Mouse (Mus musculus): ENCODE measurements around the gene Cnbd2.

Gene Cnbd2

DNA sequence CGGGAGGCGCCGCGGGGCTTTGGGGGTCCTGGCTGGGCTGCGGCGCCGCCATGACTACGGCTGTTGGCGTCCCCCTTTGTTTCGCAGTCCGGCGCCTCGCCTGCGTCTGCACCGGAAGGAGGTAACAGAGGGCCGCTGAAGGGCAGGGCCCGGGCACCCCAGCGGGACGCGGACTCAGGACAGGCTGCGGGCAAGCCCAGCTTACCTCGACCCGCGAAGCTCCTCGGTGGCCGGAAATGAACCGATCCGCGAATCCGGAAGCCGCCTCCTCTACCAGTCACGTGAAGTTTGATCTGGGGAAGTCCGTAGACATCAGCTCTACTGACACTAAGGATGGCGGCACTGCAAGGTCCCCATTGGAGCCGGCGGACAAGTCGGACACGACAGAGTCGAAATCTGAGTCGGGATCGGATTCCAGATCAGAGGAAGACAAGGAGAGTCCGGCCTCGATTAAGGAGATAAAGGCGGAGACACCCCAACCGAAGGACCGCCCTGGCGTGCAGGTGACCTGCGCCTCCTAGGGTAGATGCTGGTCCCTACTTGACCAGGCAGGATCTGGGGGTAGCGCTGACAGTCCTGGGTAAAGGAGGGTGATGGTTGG is at the start of gene Cnbd2, which contains the start of gene Scand1:
TSS of gene Cnbd2 (plus strand) at position 3 of the 601 bp plus-strand sequence.
TSS of gene Scand1 (minus strand) at position 408 of the 601 bp plus-strand sequence.
- peak; percentile 81 for DNase-seq (ENCODE audit: low spot score)

DNA sequence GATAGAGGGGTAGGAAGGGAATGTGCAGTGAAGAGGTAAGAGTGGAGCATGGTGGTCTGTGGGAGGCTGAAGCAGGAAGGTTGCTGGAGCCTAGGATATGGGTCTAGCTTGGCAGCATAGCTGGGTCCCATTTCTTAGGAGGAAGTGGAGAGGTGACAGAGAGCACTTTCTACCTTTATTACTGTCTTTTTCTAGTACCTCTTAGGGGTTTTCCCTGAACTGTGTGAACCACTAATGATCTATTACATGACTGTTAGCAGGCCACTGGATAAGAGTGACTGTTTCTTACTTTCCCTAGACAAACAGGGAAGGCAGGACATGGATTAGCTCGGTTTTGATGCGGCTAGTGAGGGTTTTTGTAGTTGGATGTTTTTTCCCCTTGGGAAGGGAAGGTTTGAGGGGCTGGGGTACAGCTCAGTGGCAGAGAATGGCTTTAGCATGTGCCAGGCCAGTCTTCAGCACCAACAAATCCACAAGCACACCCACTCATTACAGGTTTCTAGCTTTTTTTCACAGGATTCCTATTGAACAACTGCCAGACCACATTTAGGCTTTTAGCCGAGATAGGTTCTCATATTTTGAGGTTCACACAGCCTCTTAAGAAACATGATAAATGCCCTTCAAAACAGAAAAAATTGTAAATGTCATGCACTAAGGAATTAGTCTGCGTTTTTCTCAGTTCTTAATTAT is 48.8 kb upstream of the Cnbd2 start:
- no peak for DNase-seq (ENCODE audit: low spot score)

DNA sequence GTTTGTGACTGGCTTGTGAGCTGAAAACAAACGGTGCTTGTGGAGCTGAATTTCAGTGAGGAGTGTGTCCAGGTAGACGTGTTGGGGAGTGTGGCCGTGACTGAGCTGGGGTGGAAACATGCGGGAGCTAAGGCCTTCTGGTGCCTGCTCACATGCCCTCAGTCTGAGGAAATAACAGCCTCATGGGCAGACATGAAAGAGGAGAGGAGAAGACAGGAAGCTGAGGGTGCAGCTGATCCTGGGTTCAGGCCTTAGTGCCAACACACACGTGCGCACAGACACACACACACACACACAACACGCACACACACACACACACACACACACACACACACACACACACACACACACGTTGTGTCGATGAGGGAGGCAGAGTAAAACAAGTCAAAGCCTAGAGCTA is 44.5 kb upstream of the Cnbd2 start:
- no peak for DNase-seq (ENCODE audit: low spot score)

DNA sequence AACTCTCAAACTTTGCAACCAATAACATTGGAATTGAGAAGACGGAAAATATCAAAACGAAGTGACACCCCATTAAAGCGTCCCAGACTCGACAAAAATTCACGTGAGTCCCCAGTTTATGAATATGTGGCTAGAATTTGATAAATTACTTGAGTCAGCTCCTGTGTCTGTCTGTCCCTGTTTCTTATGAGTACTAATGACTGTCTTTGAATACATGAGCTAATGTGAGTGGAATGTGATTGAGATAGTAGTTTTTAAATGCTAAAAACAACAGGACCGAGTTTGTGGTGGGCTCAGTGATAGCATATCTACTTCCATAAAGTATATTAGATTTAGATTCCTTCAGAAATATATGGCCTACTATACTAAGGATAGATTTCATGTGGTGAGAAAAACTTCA is 39.5 kb upstream of the Cnbd2 start:
- DNase-seq (ENCODE audit: low spot score): no peak

DNA sequence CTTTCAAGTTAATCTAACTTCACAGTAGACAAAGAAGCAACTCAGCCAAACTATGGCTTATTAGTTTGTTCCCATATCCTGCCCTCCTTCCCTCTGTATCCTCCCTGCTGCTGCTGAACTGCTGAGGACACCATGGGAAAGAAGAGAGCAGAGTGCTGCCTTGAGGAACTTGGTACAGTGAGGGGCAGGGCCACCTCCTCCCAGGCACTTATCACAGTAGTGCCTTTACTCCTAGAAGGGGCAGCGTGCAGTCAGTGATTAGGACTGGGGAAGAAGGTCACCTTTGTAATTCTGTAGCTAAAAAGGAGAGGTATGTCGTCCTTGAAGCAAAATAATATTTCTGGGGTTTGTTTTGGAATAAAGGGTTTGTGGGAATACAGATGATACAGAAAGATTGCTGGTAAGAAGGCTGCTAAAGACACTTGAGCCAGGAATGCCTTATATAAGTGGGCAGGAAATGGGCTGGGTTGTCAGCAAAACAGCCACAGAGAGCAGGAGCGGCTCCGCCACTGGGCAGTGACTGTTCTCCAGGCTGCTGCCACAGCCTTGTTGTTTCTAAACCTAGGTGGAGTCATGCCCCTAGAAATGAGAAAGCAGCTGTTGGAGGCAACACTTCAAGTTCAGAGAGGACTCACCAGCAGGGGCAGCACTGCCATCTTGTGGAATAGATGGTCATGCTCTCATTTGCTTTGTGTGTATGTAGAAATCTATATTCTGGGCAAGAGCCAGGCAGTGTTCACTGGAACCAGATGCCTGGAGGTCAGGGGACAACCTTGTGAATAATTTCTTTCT is 33.7 kb upstream of the Cnbd2 start:
- peak; percentile 84 for DNase-seq (ENCODE audit: low spot score)

DNA sequence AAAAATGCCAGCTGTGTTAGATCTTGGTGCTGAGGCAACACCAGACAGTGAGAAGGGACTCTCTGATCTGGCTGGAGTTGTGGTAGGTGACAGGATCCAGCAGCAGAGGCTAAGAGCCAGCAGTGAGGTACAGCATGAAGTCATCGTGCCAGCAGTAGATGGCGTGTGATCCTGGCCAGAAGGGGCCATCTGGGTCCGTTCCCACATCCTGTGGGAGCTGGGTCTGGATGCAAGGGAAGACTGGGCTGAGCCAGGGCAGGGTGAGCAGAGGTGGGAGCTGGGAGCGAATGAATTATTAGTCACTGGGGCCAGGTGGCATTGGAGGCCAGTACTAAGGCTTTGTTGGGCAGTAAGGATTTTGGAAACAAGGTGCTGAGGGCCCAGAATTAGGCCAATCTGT is 30.9 kb upstream of the Cnbd2 start:
- no peak for DNase-seq (ENCODE audit: low spot score)

DNA sequence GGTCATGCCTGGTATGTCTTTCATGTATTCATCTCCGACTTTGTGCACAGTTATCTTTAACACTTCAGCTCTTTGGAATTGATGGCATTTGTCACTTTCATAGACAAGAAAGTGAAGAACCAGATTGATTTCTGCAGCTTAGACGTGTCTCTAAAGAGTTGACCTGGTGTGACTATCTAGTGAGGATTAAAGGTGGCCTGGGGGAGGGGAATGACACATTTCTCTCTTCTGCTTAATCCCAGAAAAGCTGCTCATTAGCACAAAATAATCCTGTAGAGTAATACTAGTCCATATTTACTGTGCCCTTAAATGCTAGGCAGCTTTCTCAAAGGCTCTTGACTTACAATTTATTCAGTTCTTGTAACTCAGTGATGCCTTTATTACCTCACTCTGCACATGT is 26.9 kb upstream of the Cnbd2 start:
- no peak for DNase-seq (ENCODE audit: low spot score)

DNA sequence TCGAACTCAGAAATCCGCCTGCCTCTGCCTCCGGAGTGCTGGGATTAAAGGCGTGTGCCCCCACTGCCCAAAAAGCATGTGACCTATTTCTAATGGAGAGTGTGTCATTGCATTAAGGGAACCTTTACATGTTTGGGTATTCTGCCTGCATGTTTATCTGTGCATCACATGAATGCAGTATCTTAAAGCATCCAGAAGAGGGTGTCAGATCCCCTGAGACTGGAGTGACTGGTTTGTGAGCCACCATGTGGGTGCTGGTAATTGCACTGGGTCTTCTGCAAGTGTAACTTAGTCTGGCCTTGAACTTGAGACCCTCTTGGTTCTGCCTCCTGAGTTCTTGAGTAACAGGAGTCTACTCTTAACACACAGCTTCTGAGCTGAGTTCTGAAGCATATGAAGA is 25.4 kb upstream of the Cnbd2 start:
- DNase-seq (ENCODE audit: low spot score): no peak

DNA sequence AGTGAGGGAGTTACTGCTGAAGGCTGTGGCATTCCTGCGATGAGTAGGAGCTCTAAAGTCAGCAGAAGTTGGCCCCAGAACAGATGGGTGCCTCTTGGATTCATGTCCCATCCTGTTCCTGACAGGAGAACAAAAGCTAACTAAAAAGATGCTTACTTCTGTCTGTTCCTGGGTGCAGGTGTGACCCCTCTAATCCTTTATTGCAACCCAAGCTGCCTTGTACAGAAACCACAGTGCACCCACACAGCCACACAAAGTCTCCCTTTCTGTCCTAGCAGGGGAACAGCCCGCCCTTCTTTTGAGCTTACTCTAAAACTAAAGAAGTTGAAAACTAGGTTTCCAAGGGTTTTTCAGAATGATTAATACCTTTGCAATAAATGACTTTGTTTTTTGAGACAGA is 23.9 kb upstream of the Cnbd2 start:
- no peak for DNase-seq (ENCODE audit: low spot score)

DNA sequence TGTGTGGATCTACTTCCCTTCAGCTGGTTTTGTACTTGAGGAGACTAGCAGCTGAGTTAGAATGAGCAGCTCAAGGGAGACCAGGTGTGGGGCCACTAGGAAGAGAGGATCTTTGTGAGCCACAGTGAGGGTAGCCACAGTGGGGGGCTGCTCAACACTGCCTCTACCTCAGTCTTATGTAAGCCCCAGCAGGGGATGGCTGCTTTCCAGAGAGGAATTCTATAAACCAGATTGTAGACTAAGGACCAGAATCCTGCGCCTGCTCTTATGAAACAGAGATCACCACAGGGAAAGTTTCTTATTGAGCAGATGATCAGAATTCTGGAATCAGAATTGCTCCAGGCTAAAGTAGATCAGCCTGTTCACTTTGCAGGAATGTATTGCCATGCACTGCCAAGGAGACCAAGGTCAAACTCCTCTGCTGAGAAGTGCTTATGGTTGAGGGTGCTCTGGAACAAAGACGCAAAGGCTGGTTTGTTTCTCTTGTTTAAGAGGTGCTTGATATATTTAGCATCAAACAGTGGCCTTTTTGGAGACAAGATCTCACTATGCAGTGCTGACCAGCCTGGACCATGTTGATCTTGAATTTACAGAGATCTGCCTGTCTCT is 22.4 kb upstream of the Cnbd2 start:
- DNase-seq (ENCODE audit: low spot score): no peak

DNA sequence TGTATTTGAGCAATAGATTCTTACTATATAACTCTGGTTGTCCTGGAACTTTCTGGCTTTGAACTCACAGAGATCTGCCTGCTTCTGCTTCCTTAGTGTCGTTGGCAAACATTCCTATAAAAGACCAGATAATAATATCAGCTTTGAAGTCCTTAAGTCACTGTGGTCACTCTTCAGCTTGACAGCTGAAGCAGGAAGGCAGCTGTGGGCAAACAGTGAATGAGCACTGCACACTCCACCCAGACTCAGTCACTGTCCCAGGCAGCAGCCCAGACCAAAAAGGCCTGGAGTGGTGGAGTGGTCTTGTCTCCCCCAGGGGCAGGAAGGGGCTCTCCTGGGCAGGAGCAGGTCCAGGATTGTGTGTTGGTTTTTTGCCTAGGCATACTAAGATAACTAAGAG is 20.1 kb upstream of the Cnbd2 start:
- no peak for DNase-seq (ENCODE audit: low spot score)

DNA sequence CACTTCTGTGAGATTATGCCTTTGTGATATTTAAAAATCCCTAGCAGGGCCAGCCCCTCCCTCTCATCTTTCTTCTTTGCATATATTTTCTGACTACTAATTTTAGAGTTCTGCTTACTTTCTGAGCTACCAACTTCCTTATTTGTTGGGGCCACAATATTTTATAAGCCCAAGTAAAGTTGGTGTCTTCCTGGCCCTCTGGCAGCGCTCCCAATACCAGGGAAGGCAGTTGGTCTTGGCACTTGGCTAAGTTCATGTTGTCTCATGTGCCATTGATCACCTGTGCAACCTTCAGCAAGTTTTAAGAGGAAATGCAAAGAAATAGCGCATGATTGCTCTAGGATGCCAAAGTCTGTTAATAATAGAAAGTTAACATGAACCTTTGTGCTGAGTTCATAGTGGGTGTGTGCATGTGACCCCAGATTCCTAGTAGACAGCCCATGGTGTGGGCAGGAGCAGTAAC is 16.5 kb upstream of the Cnbd2 start:
- peak; percentile 26 for DNase-seq (ENCODE audit: low spot score)

DNA sequence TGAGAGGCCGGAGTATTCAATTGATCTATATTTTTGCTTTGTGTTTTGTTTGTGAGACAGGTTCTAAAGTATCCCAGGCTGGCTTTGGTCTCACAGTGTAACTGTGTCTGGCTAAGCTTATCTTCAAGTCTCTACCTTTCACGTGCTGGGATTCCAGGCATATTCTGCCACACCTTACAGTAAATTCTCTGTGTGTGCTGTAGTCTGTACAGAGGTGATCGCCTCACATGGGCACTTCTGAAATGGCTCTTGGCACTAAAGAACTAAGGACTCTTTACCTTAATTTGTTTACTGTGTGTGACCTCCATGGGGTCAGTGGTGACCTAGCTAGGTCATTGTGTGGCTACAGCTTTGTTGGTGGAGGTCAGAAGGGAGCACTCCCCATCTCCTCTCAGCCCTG is 15.9 kb upstream of the Cnbd2 start:
- DNase-seq (ENCODE audit: low spot score): peak; percentile 21

DNA sequence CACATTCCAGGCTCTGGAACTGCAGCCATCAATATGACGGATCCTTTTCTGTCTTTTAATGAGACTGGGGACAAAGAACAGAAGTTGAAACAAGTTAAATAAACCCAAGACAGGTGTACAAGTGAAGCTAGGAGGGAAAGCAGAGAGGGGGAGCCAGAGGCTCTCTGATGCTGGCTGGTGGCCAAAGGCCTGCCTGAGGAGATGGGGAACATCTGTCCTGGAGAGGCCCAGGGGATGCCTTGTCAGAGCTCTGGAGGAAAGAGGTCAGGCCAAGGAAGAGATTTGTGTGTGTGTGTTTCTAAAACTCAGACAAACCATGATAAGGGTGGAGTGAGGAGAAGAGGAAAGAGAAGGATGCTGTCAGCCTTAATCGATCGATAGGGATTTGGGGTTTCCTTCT is 14.4 kb upstream of the Cnbd2 start:
- peak; percentile 22 for DNase-seq (ENCODE audit: low spot score)

DNA sequence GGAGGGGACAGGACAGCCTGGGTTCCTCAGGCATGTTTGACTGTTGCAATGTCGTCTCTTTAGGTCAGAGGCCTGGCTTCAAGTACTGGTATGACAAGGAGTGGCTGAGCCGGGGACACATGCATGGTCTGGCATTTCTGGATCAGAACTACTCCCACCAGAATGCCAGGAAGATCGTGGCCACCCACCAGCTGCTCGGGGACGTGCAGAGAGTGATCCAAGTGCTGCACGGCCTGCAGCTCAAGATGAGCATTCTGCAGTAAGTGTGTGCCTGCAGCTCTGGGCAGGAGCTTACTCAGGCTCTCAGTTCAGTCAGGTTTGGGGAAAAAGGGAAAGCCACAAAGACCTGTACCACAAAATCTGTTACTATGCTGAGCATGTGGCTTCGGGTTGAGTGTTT is 13.6 kb upstream of the Cnbd2 start:
- no peak for DNase-seq (ENCODE audit: low spot score)

DNA sequence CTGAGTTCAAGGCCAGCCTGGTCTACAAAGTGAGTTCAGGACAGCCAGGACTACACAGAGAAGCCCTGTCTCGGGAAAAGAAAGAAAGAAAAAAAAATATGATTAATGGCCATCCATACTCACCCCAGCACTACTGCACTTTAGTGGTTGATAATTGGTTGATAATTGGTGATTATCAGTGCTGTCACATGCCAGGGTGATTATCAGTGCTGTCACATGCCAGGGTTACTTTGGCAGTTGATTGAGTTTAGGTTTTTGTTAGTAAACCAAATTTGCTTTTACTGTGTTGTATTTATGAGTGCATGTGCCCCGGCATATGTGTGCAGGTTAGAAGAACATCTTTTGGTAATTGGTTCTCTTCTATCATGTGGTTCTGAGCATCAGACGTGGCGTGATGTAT is 10.0 kb upstream of the Cnbd2 start:
- DNase-seq (ENCODE audit: low spot score): no peak

DNA sequence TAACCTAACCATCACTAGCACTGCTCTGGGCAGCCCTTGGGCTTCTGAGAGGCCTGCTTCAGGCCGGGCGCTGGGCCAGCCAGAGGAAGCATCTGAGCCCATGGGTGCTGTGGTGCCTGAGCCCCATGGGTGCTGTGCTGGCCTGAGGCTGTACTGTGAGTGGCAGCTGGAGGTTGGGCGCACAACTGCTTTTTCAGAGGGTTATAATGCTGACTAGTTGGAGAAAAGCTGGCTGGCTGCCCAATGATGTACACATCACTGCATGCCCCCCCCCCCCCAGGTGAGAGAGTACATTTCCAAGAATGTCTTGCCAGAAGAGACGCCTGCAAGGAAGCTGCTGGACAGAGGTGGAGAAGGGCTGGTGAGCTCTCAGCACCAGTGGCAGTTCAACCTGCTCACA is 7.7 kb upstream of the Cnbd2 start:
- DNase-seq (ENCODE audit: low spot score): no peak

DNA sequence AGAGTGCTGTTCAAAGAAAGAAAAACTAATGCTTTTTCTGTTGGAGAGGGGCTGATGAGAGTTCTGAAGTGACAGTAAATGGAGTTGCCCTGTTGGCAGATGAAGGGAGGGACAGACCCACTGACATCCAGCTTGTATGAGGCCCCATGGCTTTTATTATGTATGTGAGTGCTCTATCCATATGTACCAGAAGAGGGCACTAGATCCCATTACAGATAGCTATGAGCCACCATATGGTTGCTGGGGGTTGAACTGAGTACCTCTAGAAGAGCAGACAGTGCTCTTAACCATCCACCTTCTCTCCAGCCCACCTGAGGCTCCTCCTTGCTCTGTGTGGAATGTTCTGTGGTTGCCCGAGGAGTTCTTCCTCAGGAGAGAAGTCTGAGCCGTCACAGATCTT is 6.3 kb upstream of the Cnbd2 start:
- DNase-seq (ENCODE audit: low spot score): no peak

DNA sequence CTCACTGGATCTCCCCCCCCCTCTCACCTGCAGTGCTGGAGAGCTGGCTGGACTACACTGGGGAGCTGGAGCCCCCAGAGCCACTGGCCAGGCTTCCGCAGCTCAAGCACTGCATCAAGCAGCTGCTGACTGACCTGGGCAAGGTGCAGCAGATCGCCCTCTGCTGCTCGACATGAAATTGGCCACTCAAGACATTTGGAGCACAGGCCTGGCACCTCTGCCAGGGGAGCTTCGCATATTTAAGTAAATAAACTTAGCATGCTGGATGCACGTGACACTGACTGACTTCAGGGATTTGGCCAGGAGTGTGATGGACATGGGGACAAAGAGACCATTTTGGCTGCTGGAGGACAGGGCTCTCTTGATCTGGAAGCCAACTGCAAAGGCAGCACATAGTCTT is 4.8 kb upstream of the Cnbd2 start:
- peak; percentile 41 for DNase-seq (ENCODE audit: low spot score)

DNA sequence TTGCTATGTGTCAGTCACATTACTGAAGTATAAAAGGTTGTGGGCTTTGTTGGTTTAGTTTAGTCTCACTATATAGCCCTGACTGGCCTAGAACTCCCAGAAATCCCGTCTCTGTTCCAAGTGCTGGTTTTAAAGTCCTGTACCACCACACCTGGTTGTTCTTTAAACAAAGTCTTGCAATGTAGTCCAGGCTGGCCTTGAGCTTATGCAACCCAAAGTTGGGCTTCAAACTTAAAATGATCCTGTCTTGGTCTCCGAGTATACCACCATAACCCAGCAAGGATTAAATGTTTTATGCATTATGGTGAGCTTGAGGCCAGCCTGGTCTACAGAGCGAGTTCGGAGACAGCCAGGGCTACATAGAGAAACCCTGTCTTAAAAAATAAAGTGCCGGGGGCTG is 2.2 kb upstream of the Cnbd2 start:
- DNase-seq (ENCODE audit: low spot score): no peak

DNA sequence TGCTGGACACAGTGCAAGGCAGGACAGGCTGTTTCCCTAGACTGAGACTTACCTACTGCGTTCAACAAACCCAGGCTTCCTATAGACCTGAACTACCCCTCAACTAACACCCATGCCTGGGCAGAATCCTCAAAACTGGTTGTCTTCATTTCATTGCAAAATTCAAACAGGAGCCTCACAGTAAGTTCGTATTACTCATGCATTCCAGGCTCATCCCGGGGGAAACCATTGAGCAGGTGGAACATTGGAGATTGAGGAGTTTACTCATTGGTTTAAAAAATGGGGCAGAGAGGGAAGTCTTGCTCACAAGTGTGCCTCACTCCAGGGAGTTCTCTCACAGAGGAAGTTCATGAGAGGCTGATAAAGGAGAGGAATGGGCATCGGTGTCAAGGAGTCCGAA is 1.6 kb upstream of the Cnbd2 start:
- DNase-seq (ENCODE audit: low spot score): no peak

DNA sequence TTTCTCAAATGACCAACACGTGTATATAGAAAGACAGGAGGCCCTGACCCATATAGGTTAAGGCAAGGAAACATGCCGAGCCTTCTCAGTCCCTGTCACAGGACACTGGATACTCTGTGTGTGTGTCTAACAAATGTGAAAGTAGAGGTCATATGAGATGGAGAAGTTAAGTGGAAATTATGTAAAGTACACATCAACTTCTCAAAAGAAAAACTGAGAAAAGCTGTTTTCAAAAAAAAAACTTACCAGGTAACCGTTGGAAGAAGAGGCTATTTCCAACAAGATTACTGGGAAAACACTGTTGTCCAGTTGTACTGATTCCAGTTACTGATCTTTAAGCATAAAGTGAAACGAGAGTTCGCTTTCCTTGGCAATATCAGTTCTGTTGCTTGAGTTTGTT is 1.2 kb upstream of the Cnbd2 start:
- DNase-seq (ENCODE audit: low spot score): no peak

DNA sequence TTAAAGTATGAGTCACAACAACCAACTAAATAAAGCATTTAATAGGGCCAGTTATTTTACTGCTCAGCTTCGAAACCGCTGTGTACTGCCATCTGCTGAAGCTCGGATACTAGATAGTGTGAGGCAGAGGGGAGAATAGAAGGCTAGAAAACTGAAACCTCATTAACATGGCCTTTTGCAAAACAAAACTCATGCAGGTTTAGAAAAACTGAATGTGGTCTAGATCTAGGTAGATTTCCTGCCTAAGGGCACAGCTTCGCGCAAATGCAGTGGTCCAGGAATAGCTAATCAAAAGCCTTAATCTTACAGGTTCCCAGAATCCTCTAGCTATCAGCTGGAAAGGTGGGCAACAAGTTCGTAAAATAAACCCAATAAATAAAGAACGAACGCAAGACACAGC is 658 bp upstream of the Cnbd2 start:
- DNase-seq (ENCODE audit: low spot score): no peak
